Mouse (Mus musculus): ENCODE results near the gene Mdc1. TPM values are rescaled to one million over a fixed set of nuclear protein-coding genes. Genes with fewer than 3 reads are reported as not detected.

Mdc1 gene
- polyA plus RNA-seq, 1 experiment from 2014 or later, result 21.2 TPM

- WGBS, result 81% methylated on average over 6 of the region's 6 CpGs
- no peak overlapping the region for H3K4me3 ChIP-seq
- H3K36me3 ChIP-seq (replicated peaks), result no peaks in the 10 kb centered on the region
- no peak overlapping the region for H3K27ac ChIP-seq (replicated peaks)
- H3K4me1 ChIP-seq, result peaks cover 29% of the 10 kb centered on the region
- no peaks in the 10 kb centered on the region for H3K9me3 ChIP-seq
- no peak for DNase-seq (ENCODE audit: low spot score)
- H3K27me3 ChIP-seq (replicated peaks; ENCODE audit: low read depth, poor library complexity, severe bottlenecking), result no peaks in the 10 kb centered on the region
Measured at GRCm38 (mm10) chr17:35812736-35813135, 28.6 kb upstream of the Mdc1 start.

- Histone ChIP-seq H3K4me3 (no peak overlapping the region), H3K36me3 (replicated peaks) (no peaks in the 10 kb centered on the region), H3K27ac (replicated peaks) (no peak overlapping the region), H3K9me3 (no peaks in the 10 kb centered on the region), H3K27me3 (replicated peaks; ENCODE audit: low read depth, poor library complexity, severe bottlenecking) (no peaks in the 10 kb centered on the region), H3K4me1 (peaks cover 29% of the 10 kb centered on the region)
- 77% methylated on average over 7 of the region's 7 CpGs for WGBS
- DNase-seq (ENCODE audit: low spot score), result no peak
Measured at GRCm38 (mm10) chr17:35813245-35813647, 28.1 kb upstream of the Mdc1 start.

- peaks cover 29% of the 10 kb centered on the region for H3K4me1 ChIP-seq
- H3K9me3 ChIP-seq, result no peaks in the 10 kb centered on the region
- 82% methylated on average over 7 of the region's 7 CpGs for WGBS
- H3K36me3 ChIP-seq (replicated peaks), result no peaks in the 10 kb centered on the region
- no peak for DNase-seq (ENCODE audit: low spot score)
- no peaks in the 10 kb centered on the region for H3K27me3 ChIP-seq (replicated peaks; ENCODE audit: low read depth, poor library complexity, severe bottlenecking)
- no peak overlapping the region for H3K27ac ChIP-seq (replicated peaks)
- no peak overlapping the region for H3K4me3 ChIP-seq
Measured at GRCm38 (mm10) chr17:35813653-35814052, 27.7 kb upstream of the Mdc1 start.

GRCm38 (mm10) chr17:35814678-35815077 lies 26.6 kb upstream of the Mdc1 start:
- H3K4me3 ChIP-seq, result no peak overlapping the region
- no peak for DNase-seq (ENCODE audit: low spot score)
- 61% methylated on average over 6 of the region's 6 CpGs for WGBS
- H3K4me1 ChIP-seq, result peaks cover 29% of the 10 kb centered on the region
- no peak overlapping the region for H3K27ac ChIP-seq (replicated peaks)
- no peaks in the 10 kb centered on the region for H3K9me3 ChIP-seq
- peaks cover 7% of the 10 kb centered on the region for H3K27me3 ChIP-seq (replicated peaks; ENCODE audit: low read depth, poor library complexity, severe bottlenecking)
- H3K36me3 ChIP-seq (replicated peaks), result no peaks in the 10 kb centered on the region

GRCm38 (mm10) chr17:35815836-35816235 lies 25.5 kb upstream of the Mdc1 start:
- H3K27ac ChIP-seq (replicated peaks), result no peak overlapping the region

GRCm38 (mm10) chr17:35816686-35817085 lies 24.6 kb upstream of the Mdc1 start:
- Histone ChIP-seq H3K9me3 (no peaks in the 10 kb centered on the region), H3K36me3 (replicated peaks) (no peaks in the 10 kb centered on the region), H3K4me1 (peaks cover 41% of the 10 kb centered on the region), H3K27me3 (replicated peaks; ENCODE audit: low read depth, poor library complexity, severe bottlenecking) (peaks cover 24% of the 10 kb centered on the region), H3K4me3 (no peak overlapping the region; the same call in 1 of the 2 replicates), H3K27ac (replicated peaks) (peak overlapping the region; percentile 66; the same call in 1 of the 2 replicates)
- 42% methylated on average over 9 of the region's 14 CpGs for WGBS
- DNase-seq (ENCODE audit: low spot score), result no peak

More at GRCm38 (mm10) chr17:35815836-35816235, 25.5 kb upstream of the Mdc1 start:
- H3K4me1 ChIP-seq, result peaks cover 33% of the 10 kb centered on the region
- H3K9me3 ChIP-seq, result no peaks in the 10 kb centered on the region
- no peaks in the 10 kb centered on the region for H3K36me3 ChIP-seq (replicated peaks)
- H3K4me3 ChIP-seq, result no peak overlapping the region
- WGBS, result 74% methylated on average over 7 of the region's 7 CpGs
- DNase-seq (ENCODE audit: low spot score), result no peak
- H3K27me3 ChIP-seq (replicated peaks; ENCODE audit: low read depth, poor library complexity, severe bottlenecking), result peaks cover 19% of the 10 kb centered on the region

- Histone ChIP-seq H3K4me3 (peak overlapping the region; percentile 37; the same call in 1 of the 2 replicates), H3K27ac (replicated peaks) (peak overlapping the region; percentile 66), H3K4me1 (peaks cover 47% of the 10 kb centered on the region), H3K27me3 (replicated peaks; ENCODE audit: low read depth, poor library complexity, severe bottlenecking) (peaks cover 30% of the 10 kb centered on the region), H3K9me3 (no peaks in the 10 kb centered on the region), H3K36me3 (replicated peaks) (no peaks in the 10 kb centered on the region)
- DNase-seq (ENCODE audit: low spot score), result peak; percentile 68
- 31% methylated on average over 10 of the region's 10 CpGs for WGBS
Measured at GRCm38 (mm10) chr17:35817226-35817625, 24.1 kb upstream of the Mdc1 start.

GRCm38 (mm10) chr17:35820111-35820510 lies 21.2 kb upstream of the Mdc1 start:
- Histone ChIP-seq H3K36me3 (replicated peaks) (peaks cover 10% of the 10 kb centered on the region), H3K27me3 (replicated peaks; ENCODE audit: low read depth, poor library complexity, severe bottlenecking) (peaks cover 33% of the 10 kb centered on the region), H3K4me1 (peaks cover 56% of the 10 kb centered on the region), H3K27ac (replicated peaks) (no peak overlapping the region), H3K4me3 (no peak overlapping the region), H3K9me3 (no peaks in the 10 kb centered on the region)
- DNase-seq (ENCODE audit: low spot score), result no peak
- 79% methylated on average over 5 of the region's 5 CpGs for WGBS

GRCm38 (mm10) chr17:35821439-35822430 lies 19.6 kb upstream of the Mdc1 start, which contains the start of gene Ier3:
Ier3 (plus strand) TSS chr17:35821684.
- Histone ChIP-seq H3K36me3 (replicated peaks) (peaks cover 26% of the 10 kb centered on the region), H3K27ac (replicated peaks) (peak within 1 kb of the TSS; percentile 92), H3K27me3 (replicated peaks; ENCODE audit: low read depth, poor library complexity, severe bottlenecking) (peaks cover 33% of the 10 kb centered on the region), H3K4me3 (peak within 1 kb of the TSS; percentile 83), H3K9me3 (no peaks in the 10 kb centered on the region), H3K4me1 (peaks cover 50% of the 10 kb centered on the region)
- under 1% methylated on average over 62 of the region's 62 CpGs for WGBS
- DNase-seq (ENCODE audit: low spot score), result peak; percentile 87

GRCm38 (mm10) chr17:35822564-35822963 lies 18.8 kb upstream of the Mdc1 start:
- DNase-seq (ENCODE audit: low spot score), result no peak
- Histone ChIP-seq H3K4me3 (peak overlapping the region; percentile 83), H3K27ac (replicated peaks) (peak overlapping the region; percentile 92), H3K27me3 (replicated peaks; ENCODE audit: low read depth, poor library complexity, severe bottlenecking) (peaks cover 33% of the 10 kb centered on the region), H3K9me3 (no peaks in the 10 kb centered on the region), H3K4me1 (peaks cover 42% of the 10 kb centered on the region), H3K36me3 (replicated peaks) (peaks cover 34% of the 10 kb centered on the region)
- WGBS, result 3% methylated on average over 11 of the region's 11 CpGs

- under 1% methylated on average over 47 of the region's 47 CpGs for WGBS
- DNase-seq (ENCODE audit: low spot score), result peak; percentile 94
- Histone ChIP-seq H3K27me3 (replicated peaks; ENCODE audit: low read depth, poor library complexity, severe bottlenecking) (peaks cover 33% of the 10 kb centered on the region), H3K36me3 (replicated peaks) (peaks cover 41% of the 10 kb centered on the region), H3K4me3 (peak within 1 kb of the TSS; percentile 83), H3K27ac (replicated peaks) (peak within 1 kb of the TSS; percentile 92), H3K9me3 (no peaks in the 10 kb centered on the region), H3K4me1 (peaks cover 40% of the 10 kb centered on the region)
Measured at GRCm38 (mm10) chr17:35822964-35823937, 18.1 kb upstream of the Mdc1 start, which contains the start of gene Flot1. Flot1 (plus strand) TSS chr17:35823230.

- Histone ChIP-seq H3K9me3 (no peaks in the 10 kb centered on the region), H3K4me1 (peaks cover 40% of the 10 kb centered on the region), H3K4me3 (peak overlapping the region; percentile 83), H3K27me3 (replicated peaks; ENCODE audit: low read depth, poor library complexity, severe bottlenecking) (peaks cover 29% of the 10 kb centered on the region), H3K27ac (replicated peaks) (peak overlapping the region; percentile 92; the same call in 1 of the 2 replicates), H3K36me3 (replicated peaks) (peaks cover 44% of the 10 kb centered on the region)
- WGBS, result 52% methylated on average over 7 of the region's 7 CpGs
- peak; percentile 41 for DNase-seq (ENCODE audit: low spot score)
Measured at GRCm38 (mm10) chr17:35824402-35824801, 16.9 kb upstream of the Mdc1 start.
